Mouse (Mus musculus) ES-E14 (cell line): ENCODE measurements around the gene Zfp106. TPM values are rescaled to one million over a fixed set of nuclear protein-coding genes. Genes with fewer than 3 reads are reported as not detected.

Experiments
- DNase-seq: peaks from one replicate; pipeline ENCODE4 v3.0.0-alpha.2; 2013; ENCODE audit warnings: low read depth, low spot score
- H3K27ac ChIP-seq: 2 replicates; pipeline ENCODE4 v1.5.1; 2012; ENCODE audit warnings: low read depth, mild to moderate bottlenecking, low read length, moderate library complexity, mixed read lengths; ENCODE audit not compliant: poor library complexity, insufficient read depth, severe bottlenecking
- H3K36me3 ChIP-seq: 2 replicates; pipeline ENCODE4 v1.6.1; 2012; ENCODE audit warnings: mild to moderate bottlenecking, low read length, moderate library complexity, mixed read lengths; ENCODE audit not compliant: control insufficient read depth, poor library complexity, insufficient read depth, severe bottlenecking
- H3K4me1 ChIP-seq, 2 experiments: fragments of 150-350 bp in 1 of 2; sonication (generic) in 1 of 2; 2 replicates each; pipeline ENCODE4 v1.6.1; 2012; ENCODE audit warnings: low read length in 2 of 2, mild to moderate bottlenecking in 1 of 2, mixed read lengths in 1 of 2; ENCODE audit not compliant: control insufficient read depth in 2 of 2, insufficient read depth in 2 of 2, poor library complexity in 1 of 2
- H3K4me3 ChIP-seq, 2 experiments: fragments of 150-350 bp in 1 of 2; sonication (generic) in 1 of 2; 2 replicates each; pipeline ENCODE4 v1.5.1; 2012; ENCODE audit warnings: low read length in 2 of 2, low read depth in 1 of 2, mild to moderate bottlenecking in 1 of 2, mixed read lengths in 1 of 2; ENCODE audit not compliant: insufficient read depth in 1 of 2, poor library complexity in 1 of 2, severe bottlenecking in 1 of 2
- H3K9ac ChIP-seq: 2 replicates; pipeline ENCODE4 v1.6.1; 2012; ENCODE audit warnings: low read depth, mild to moderate bottlenecking, low read length, mixed read lengths; ENCODE audit not compliant: poor library complexity, insufficient read depth, severe bottlenecking
- H3K9me3 ChIP-seq: fragments of 150-350 bp; sonication (generic); 2 replicates; pipeline ENCODE4 v1.6.1; 2012; ENCODE audit warnings: low read depth, mild to moderate bottlenecking, low read length; ENCODE audit not compliant: control insufficient read depth, insufficient read depth
- CHD2 ChIP-seq: IDR thresholded peaks from 2 replicates; pipeline ENCODE4 v1.6.1; 2014; ENCODE audit warnings: mild to moderate bottlenecking, low read depth, low read length, inconsistent platforms
- HCFC1 ChIP-seq: IDR thresholded peaks from 2 replicates; pipeline ENCODE4 v1.6.1; 2012; ENCODE audit warnings: low read length, inconsistent platforms, borderline replicate concordance; ENCODE audit not compliant: insufficient read depth
- MAFK ChIP-seq: IDR thresholded peaks from 2 replicates; pipeline ENCODE4 v1.6.1; 2014; ENCODE audit warnings: mild to moderate bottlenecking, low read depth, low read length, inconsistent platforms; ENCODE audit not compliant: insufficient read depth
- ZC3H11A ChIP-seq: IDR thresholded peaks from 2 replicates; pipeline ENCODE4 v1.6.1; 2012; ENCODE audit warnings: low read depth, mild to moderate bottlenecking, inconsistent platforms, low read length, borderline replicate concordance
- ZNF384 ChIP-seq: IDR thresholded peaks from 2 replicates; pipeline ENCODE4 v1.6.1; 2012; ENCODE audit warnings: low read depth, low read length, inconsistent platforms
- in situ Hi-C, 2 experiments: fragments of 600-800 bp; cut with MboI; formaldehyde crosslinking; loops; one replicate each; pipeline ENCODE4 v1.15.1; 2025; ENCODE audit warnings: low sequenced_read_pairs in 2 of 2, inconsistent platforms in 1 of 2; ENCODE audit not compliant: unreplicated experiment in 2 of 2
- total RNA-seq: library from RNA; depleted of rRNA; stranded (reverse); fragments of 300-350 nt; gene quantifications from 2 replicates; pipeline ENCODE4 v1.2.3, GENCODE M21; 2012; rRNA removed

Zfp106 gene
- total RNA-seq, result 117 and 119 TPM in 2 replicates

DNA sequence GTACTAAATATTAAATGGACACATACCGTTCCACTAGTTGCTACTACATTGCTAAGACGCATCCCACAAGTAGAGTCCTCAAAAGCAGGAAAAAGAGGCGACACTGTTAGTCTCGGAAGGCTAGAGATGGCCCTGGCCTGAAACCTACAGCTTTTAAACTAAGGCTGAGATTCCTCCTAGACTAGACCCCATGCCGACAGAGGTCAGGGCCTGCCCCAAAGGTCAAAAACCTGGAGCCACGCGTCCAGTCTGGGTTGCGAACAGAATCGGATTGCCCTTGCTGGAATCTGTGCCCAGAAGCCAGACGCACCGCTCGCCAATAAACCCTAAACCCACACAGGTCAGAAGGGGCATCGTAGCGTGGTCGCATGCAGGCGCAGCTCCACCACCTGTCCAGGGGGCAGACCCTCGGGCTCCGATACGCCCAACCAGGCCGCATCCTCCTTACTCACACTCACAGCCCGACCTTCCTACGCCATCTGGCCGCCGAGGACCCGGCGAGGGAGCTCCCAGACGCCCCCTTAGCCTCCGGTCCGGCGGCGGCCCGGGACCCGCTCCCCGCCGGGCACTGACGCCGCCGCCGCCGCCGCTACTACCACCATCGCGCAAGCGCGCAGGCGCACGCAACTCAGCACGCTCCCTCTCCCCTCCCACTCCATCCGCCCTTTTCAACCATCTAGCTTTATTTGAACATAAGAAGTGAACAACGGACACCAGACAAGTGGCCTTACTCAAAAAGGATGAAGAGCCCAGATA, at the start of gene Zfp106:
Zfp106 (minus strand) TSS at position 609 of the 756 bp plus-strand sequence.
- in situ Hi-C loops, result no loop called here

DNA sequence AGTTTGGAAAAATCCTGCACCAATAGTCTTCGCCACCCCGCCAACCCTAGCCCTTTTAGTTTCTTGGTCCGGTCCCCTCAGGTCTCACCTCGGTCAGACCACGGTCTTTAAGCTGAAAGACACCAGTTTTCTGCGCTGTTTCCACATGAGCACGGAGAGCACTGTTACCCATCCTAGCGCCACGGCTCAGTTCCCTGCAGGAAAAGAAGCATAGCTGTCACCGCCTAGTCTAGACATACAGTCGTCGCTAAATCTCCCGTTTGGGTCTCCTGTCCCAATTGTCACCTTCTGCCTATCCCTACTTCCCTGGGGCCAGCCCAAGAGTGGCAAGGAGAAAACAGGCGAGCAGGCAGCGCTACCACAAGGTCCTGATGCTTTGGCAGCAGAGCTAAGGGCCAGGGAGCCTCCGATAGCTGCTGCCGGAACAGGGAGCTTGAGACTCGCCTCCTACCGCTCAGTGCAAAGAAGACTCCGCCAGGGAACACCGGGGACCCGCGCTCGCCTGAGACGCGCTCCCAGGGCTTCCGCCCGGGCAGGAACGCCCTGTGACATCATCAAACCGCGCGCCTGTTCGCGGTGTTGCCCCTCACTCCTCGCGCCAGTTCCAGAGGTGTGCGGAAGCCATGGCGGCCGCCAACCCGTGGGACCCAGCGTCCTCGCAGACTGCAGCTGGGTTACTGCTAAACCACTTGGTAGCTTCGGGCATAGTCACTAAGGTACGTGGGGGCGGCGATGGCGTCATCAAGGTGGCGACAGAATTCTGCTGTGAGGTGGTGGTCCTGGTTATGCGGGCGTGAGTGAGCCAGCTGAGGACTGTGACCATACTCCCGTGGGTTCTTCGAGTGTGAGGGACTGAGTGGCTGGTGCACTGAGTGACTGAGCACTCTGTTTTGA, 45.4 kb upstream of the Zfp106 start, which contains the start of the genes Haus2 and Lrrc57:
Haus2 (plus strand) TSS at position 554 of the 894 bp plus-strand sequence.
Lrrc57 (minus strand) TSS at position 691 of the 894 bp plus-strand sequence.
- DNase-seq, result peak; percentile 81
- Histone ChIP-seq H3K36me3 (peaks cover 3% of the 10 kb centered on the region; the same call in 1 of the 2 replicates), H3K9me3 (no peaks in the 10 kb centered on the region), H3K27ac (peak within 1 kb of the TSS; percentile 30; the same call in 1 of the 2 replicates), H3K4me3 (peak within 1 kb of the TSS; percentile 76 to 79), H3K9ac (peak within 1 kb of the TSS; percentile 78), H3K4me1 (0 out of 4 replicates have a peak, but pooled peaks cover 0 to 2% of the 10 kb centered on the region in 2 experiments)
- in situ Hi-C loops, result no loop called here
- TF ChIP-seq HCFC1 (peak; percentile 81), ZC3H11A (no peak), CHD2 (no peak)

More for the DNA sequence above, at the start of gene Zfp106:
- TF ChIP-seq ZC3H11A (no peak), HCFC1 (peak; percentile 83), MAFK (no peak), ZNF384 (peak; percentile 89)
- Histone ChIP-seq H3K9ac (peak within 1 kb of the TSS; percentile 98), H3K36me3 (no peaks in the 10 kb centered on the region), H3K27ac (peak within 1 kb of the TSS; percentile 85), H3K4me1 (peaks cover 2% of the 10 kb centered on the region in 2 experiments; a peak in 2 of 4 replicates), H3K9me3 (no peaks in the 10 kb centered on the region), H3K4me3 (peak within 1 kb of the TSS; percentile 79 to 87)
- peak; percentile 80 for DNase-seq

DNA sequence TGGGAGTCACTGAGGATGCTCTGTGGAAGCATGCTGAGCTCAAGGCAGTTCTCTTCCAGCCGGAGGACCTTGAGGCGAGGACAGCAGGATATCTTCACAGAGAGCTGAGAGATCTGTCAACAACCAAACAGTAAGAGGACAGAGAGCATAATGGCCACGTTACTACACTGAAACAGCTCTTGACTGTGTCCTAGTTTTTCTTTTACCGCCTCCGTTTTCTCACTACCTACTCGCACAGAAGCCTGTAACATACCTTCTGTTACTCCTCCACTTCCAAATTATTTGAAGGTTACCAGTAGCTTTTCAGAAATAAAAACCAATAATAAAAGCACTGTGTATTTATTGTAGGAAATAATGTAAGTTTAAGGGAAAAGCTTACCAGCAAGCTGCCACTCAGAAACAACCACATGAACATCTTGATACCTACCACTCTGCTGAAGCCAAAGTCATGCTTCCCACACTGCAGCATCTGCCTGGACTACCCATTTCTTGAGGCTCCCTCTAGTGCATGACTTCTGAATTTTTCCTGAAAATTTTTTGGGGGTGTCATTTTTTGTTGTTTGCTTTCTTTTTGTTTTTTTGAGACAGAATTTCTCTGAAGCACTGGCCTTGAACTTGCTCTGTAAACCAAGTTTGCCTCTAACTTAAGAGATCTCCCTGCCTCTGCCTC, 42.5 kb upstream of the Zfp106 start:
- in situ Hi-C loops, result no loop called here
- no peak for DNase-seq

DNA sequence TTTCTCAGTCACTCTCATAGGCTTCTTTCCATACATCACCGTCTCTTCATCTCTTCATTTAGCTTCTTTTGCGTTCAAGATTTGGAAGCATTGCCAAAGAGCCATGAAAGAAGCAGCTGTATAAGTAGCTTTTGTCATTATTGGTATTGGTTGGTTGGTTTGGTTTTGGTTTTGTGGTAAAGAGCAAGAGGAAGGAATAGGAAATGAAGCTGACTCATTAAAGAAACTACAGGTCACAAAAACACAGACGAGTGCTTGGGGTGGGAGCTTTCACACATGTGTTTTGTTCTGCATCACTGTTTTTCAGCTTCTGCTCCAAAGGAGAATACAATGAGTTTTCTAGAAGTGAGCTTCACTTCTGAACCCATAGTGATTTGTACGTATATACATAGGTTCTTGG, 35.9 kb upstream of the Zfp106 start:
- Histone ChIP-seq H3K27ac (no peak overlapping the region), H3K4me1 (no peaks in the 10 kb centered on the region), H3K36me3 (peaks cover 2% of the 10 kb centered on the region; the same call in 1 of the 2 replicates), H3K9me3 (no peaks in the 10 kb centered on the region), H3K9ac (no peak overlapping the region), H3K4me3 (no peak overlapping the region)
- in situ Hi-C loops, result no loop called here
- TF ChIP-seq ZNF384 (no peak), ZC3H11A (no peak), CHD2 (no peak), MAFK (no peak), HCFC1 (no peak)
- DNase-seq, result no peak

More for the DNA sequence above, 42.5 kb upstream of the Zfp106 start:
- Histone ChIP-seq H3K4me3 (no peak overlapping the region), H3K9ac (no peak overlapping the region), H3K4me1 (0 out of 4 replicates have a peak, but pooled peaks cover 0 to 2% of the 10 kb centered on the region in 2 experiments), H3K27ac (no peak overlapping the region), H3K9me3 (no peaks in the 10 kb centered on the region), H3K36me3 (peaks cover 3% of the 10 kb centered on the region; the same call in 1 of the 2 replicates)
- TF ChIP-seq CHD2, result no peak
- TF ChIP-seq MAFK, result no peak
- no peak for TF ChIP-seq HCFC1
- TF ChIP-seq ZNF384, result no peak
- no peak for TF ChIP-seq ZC3H11A
